Mouse (Mus musculus) activated CD4-positive, CD25-positive, alpha-beta regulatory T cell, adult 4 months (primary cell): ENCODE results near the gene 1700029I15Rik. TPM values are rescaled to one million over a fixed set of nuclear protein-coding genes. Genes with fewer than 3 reads are reported as not detected.

Source experiments
- ATAC-seq: one replicate; pipeline ENCODE4 v1.8.0; 2017
- polyA plus RNA-seq, 2 experiments: library from polyadenylated mRNA; unstranded; fragments of 100-300 nt; shearing (Covaris generic); gene quantifications; one replicate each; pipeline ENCODE4 v1.2.1; 2017

The 1700029I15Rik gene
- polyA plus RNA-seq, 2 experiments from 2014 or later: 1.1 to 1.2 TPM

DNA sequence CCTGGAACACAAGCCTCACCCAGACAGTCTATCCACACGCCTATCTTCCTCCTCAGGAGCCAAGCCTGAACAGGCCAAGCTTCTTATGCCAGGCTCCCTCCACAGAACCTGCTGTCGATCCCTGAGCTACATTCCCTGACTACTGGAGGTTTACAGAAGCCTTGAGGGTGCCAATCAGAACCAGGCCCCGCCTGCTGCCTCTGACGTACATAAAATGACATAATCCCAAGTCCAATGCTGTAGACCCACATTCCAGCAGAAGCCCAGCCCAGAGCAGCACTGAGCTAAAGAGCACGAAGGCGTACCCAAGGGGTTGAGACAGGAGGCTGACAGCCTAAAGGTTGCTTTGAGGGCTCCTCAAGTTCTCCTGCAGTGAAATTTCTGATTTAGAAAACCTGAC, 45.5 kb downstream of the 1700029I15Rik start:
- ATAC-seq: no peak

DNA sequence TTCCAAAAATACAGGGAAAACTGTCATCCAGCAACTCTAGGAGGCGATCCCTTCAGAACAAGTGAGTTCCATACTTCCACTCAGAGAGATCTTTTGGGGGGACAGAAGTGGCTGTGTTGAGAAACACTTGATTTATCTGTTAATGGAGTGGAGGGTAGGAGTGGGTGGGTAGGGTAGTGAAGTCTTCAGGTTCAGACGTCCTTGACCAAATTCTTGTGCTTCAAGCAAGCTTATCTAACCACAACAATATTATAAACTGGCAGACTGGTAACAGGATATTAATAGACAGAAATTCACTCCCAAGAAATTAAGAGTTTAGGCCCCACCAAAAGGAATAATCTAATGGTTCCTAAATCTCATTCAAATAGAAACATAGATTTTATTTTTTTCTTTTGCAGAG, 47.8 kb downstream of the 1700029I15Rik start:
- no peak for ATAC-seq

DNA sequence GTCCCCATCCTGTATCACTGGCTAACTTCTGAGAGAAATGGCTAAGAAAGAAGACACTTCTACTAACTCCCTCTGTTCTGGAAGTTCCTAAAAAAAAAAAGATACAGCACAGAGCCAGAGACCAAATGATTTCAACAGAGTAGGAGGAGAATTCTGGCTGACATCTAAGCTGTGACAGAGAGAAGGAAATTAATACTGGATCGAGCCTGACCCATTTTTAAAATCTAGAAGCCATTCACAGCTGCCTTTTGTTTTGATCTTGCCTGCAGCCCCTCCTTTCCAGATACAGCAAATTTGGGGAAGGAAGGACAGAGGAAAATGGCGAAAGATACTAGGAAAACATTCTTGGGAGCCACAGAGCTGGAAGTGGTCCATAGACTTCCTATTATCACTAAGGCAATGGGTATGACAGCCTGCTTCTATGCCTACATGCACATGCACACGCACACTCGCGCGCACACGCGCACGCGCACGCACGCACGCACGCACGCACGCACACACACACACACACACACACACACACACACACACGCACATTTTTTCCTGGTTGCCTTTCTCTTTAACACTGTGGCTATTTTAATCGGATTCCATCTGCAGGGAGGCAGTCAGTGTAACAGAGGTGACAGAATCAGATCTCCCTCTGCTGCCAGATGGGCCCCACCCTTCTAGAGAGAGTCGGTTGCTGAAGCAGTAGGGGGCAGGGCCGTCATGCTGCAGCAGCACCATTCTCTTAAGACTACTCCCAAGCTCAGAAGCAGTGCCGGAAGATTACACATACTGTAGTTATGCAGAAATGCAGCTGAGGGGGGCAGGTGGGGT, 48.6 kb downstream of the 1700029I15Rik start:
- ATAC-seq: no peak

DNA sequence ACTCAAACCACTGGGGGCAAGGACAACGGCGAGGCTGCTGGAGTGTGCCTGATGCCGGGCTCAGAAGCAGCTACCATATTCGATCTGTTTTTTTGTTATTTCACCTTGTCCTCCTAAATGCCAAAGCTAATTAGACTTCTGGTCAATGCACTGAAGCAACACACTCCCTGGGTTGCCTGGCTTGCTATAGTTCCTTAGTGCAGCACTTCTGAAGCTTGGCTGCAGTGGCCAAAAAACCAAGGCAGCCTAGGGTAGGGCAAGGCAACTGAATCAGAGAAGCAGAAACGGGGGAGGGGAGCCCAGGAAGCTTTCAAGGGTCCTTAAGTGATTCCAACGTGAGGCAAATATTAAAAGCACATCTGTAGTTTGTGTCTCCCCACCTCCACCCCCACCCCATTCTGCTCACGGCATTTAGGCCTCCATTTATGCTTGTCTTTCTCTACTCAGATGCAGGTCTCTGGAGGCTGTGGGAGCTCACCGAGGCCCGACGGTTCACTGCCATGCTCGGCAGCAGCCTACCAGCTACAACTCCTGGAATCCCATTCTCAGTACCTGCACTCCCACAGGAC, 49.4 kb downstream of the 1700029I15Rik start:
- ATAC-seq: no peak

DNA sequence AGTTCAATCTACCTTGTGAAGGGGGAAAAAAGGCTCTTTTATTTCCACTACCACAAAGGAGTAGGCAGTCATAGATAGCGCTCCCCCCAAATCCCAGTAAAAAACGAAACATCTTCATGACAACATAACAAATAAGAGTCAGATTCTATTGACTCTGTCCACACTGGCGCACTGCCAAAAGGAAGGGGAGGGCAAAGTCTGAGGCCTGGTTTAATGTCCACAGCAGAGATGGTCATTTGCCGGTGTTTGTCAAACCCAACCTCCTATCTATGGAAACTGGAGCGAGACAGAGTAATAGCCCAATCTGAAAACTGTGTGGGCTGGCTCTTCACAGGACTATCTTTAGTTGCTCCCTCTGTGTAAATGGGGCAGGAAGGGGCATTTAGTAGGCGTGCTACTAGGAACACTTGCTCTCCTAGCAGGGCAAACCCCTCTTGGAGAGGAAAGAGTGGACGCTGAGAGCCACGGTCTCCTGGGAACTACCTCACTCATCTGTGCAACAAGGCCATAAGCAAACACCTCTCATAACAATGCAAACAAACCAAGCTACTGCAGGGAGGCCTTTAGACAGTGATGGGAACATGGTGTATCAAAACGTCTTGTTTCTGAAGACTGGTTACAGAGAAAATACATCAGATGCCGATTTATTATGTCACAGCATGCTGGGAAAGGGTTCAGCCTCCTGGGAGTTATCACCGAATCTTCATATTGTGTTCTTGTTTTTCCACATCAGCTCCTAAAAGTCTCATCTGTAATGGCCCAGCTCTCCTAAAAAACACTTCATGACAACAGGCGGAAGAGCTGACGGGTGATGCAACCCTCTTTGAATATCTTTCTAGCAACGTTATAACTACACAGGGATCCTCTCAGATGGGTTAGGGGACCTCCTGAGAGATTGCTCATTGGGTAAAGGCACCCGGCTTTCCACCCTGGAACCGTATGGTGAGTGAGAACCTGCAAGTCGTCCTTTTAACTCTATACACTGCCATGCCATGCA, 50.3 kb downstream of the 1700029I15Rik start:
- no peak for ATAC-seq

DNA sequence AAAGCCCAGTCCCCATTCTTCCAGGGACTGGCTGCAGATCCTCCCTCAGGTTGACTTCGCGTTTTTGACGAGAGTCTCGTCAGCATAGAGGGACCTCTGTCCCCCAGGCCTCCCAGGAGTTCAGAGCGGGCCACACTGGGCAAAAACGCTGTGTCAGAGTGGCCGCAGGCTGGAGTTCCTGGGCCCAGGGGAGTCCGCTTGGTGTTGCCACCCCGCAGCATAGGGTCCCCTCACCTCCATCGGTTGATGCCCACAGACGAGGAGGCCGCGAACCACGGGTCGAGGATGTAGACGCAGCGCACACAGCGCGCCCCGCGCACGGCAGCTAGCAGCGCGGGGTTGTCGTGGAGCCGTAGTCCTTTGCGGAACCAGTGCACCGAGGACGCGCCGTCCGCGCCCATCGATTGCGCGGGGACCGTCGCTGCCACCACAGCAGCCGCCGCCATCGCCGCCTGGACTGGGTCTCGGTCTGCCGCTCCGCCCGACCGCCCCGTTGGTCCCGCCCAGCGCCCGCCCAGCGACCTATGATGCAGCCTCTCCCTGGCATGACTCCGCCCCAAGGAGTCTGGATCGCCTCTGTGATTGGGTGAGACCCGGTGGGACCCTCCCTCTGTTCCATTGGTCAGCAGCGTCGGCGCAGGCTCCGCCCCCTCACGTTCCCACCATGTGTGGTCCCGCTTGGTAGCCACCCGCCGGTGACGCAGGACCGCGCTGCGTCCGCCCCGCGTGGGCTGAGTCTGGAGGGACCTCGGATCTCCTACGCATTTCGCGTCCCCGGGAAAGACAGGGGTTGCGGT, 51.4 kb downstream of the 1700029I15Rik start, which contains the start of gene Cry2:
Gene Cry2 (minus strand): TSS at position 466 of the 797 bp plus-strand sequence.
- peak; percentile 94 for ATAC-seq

DNA sequence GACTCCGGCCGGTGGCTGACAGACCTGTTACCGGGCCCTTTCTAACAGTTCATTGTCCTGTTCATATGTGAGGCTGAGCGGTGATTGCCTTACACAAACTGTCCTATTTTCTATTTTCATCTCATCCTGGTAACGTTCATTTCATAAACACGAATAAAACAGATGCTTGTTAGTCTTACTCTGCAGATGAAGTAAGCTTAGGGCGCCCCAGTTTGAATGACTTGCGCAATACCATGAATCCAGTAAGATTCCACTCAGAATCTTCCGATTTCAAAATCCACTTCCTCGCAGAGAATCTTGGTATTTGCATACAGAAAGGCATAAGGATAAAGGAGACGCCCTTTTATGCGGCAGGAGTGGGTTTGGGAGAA, 52.0 kb downstream of the 1700029I15Rik start:
- ATAC-seq: peak; percentile 1

DNA sequence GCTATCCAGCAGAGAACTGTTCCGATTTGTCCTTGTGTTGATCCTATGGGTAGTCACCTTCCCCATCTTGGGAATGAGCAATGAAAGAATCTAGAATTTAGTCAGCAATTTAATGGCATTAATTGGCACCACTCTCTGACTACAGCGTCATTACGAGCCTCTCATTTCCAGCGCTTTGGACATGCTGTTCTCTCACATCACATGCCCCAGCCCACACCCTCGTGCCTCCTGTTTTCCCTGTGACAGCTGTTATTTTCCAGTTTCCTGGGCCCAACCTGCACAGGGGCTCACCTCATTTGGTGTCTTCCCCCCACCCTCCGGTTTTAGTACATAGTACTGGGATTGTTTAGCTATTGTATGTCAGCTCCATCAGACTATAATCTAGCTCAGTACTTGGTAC, 52.7 kb downstream of the 1700029I15Rik start:
- no peak for ATAC-seq

Other genes with a start within 250 kb of the 1700029I15Rik start
- 10 to 100 TPM; 40.0 to 59.3 TPM for gene Pex16, start 7.9 kb upstream of the 1700029I15Rik start, polyA plus RNA-seq
- gene Large2, start 7.7 kb upstream of the 1700029I15Rik start, polyA plus RNA-seq: not detected
- gene Mapk8ip1, start 18.7 kb downstream of the 1700029I15Rik start, polyA plus RNA-seq: under 1 TPM; 0.36 to 0.45 TPM
- gene Cry2, start 51.5 kb downstream of the 1700029I15Rik start, polyA plus RNA-seq: 1 to 10 TPM; 4.2 to 6.3 TPM
- gene Slc35c1, start 78.0 kb downstream of the 1700029I15Rik start, polyA plus RNA-seq: 10 to 100 TPM; 36.6 to 47.3 TPM
- gene Chst1, start 217.2 kb downstream of the 1700029I15Rik start, polyA plus RNA-seq: under 1 TPM in 1 of 2 experiments, not detected in 1; 0.20 TPM